Mouse (Mus musculus) bone marrow, adult 2 months (tissue): ENCODE results near the gene Ccdc141. TPM values are rescaled to one million over a fixed set of nuclear protein-coding genes. Genes with fewer than 3 reads are reported as not detected.

ENCODE experiments used
- H3K27ac ChIP-seq: fragments of 200-500 bp; 2 replicates; pipeline ENCODE4 v1.5.1; 2012; ENCODE audit warnings: low read depth, mild to moderate bottlenecking, control low read depth, inconsistent platforms, low read length; ENCODE audit not compliant: control insufficient read depth, poor library complexity, insufficient read depth
- H3K4me1 ChIP-seq: fragments of 200-500 bp; 2 replicates; pipeline ENCODE4 v1.6.1; 2011; ENCODE audit warnings: low read length; ENCODE audit not compliant: control insufficient read depth, insufficient read depth
- H3K4me3 ChIP-seq: fragments of 200-500 bp; replicated peaks from 2 replicates; pipeline ENCODE3; 2011; ENCODE audit warnings: mild to moderate bottlenecking, low read depth, low read length, control low read depth; ENCODE audit not compliant: control insufficient read depth
- CTCF ChIP-seq: fragments of 200-500 bp; IDR thresholded peaks from 2 replicates; pipeline ENCODE4 v1.5.1; 2011; ENCODE audit warnings: low read length, control low read depth; ENCODE audit not compliant: control insufficient read depth, insufficient read depth
- POLR2A ChIP-seq: fragments of 200-500 bp; IDR thresholded peaks from 2 replicates; pipeline ENCODE4 v1.6.1; 2011; ENCODE audit warnings: low read depth, mild to moderate bottlenecking, control low read depth, low read length, borderline replicate concordance; ENCODE audit not compliant: control insufficient read depth
- WGBS: fragments of 180-500 bp; shearing (Covaris S2); methylation state at CpG from one replicate; pipeline ENCODE4 v1.1.7; 2018; 5-methylcytosine and 5-hydroxymethylcytosine counted together
- polyA plus RNA-seq: library from polyadenylated mRNA; stranded (reverse); fragments of >200 nt; gene quantifications from 2 replicates; pipeline ENCODE4 v1.2.4, GENCODE M21; 2011; ENCODE audit warnings: low replicate concordance; ENCODE audit not compliant: missing spikeins, insufficient read depth, insufficient read length

Ccdc141 gene
- polyA plus RNA-seq, 1 experiment, result 3.7 TPM

GRCm38 (mm10) chr2:77109506-77110123, 60.8 kb downstream of the Ccdc141 start:
- Histone ChIP-seq H3K4me3 (no peak overlapping the region), H3K4me1 (no peaks in the 10 kb centered on the region), H3K27ac (no peak overlapping the region)
- no peak for TF ChIP-seq CTCF
- TF ChIP-seq POLR2A, result no peak
- WGBS, result 70% methylated on average over 8 of the region's 8 CpGs

GRCm38 (mm10) chr2:77108562-77108961, 61.9 kb downstream of the Ccdc141 start:
- no peak for TF ChIP-seq POLR2A
- no peak for TF ChIP-seq CTCF
- Histone ChIP-seq H3K4me3 (no peak overlapping the region), H3K4me1 (no peaks in the 10 kb centered on the region), H3K27ac (no peak overlapping the region)
- 47% methylated on average over 5 of the region's 5 CpGs for WGBS

GRCm38 (mm10) chr2:77106150-77106549, 64.3 kb downstream of the Ccdc141 start:
- TF ChIP-seq CTCF (no peak), POLR2A (no peak)
- no peaks in the 10 kb centered on the region for H3K4me1 ChIP-seq
- no peak overlapping the region for H3K27ac ChIP-seq
- WGBS, result 86% methylated on average over 3 of the region's 3 CpGs
- H3K4me3 ChIP-seq, result no peak overlapping the region

- no peaks in the 10 kb centered on the region for H3K4me1 ChIP-seq
- H3K4me3 ChIP-seq, result no peak overlapping the region
- TF ChIP-seq CTCF (no peak), POLR2A (no peak)
- 81% methylated on average over 8 of the region's 8 CpGs for WGBS
- no peak overlapping the region for H3K27ac ChIP-seq
Observed at GRCm38 (mm10) chr2:77105006-77105715, 65.3 kb downstream of the Ccdc141 start.

GRCm38 (mm10) chr2:77102516-77102915, 67.9 kb downstream of the Ccdc141 start:
- H3K27ac ChIP-seq, result no peak overlapping the region
- no peaks in the 10 kb centered on the region for H3K4me1 ChIP-seq
- no peak for TF ChIP-seq POLR2A
- no peak for TF ChIP-seq CTCF
- WGBS, result 88% methylated on average over 5 of the region's 5 CpGs
- H3K4me3 ChIP-seq, result no peak overlapping the region

- 72% methylated on average over 2 of the region's 2 CpGs for WGBS
- H3K4me3 ChIP-seq, result no peak overlapping the region
- H3K4me1 ChIP-seq, result no peaks in the 10 kb centered on the region
- TF ChIP-seq POLR2A, result no peak
- TF ChIP-seq CTCF, result no peak
- H3K27ac ChIP-seq, result no peak overlapping the region
Observed at GRCm38 (mm10) chr2:77099814-77100213, 70.6 kb downstream of the Ccdc141 start.

GRCm38 (mm10) chr2:77098769-77099168, 71.7 kb downstream of the Ccdc141 start:
- no peaks in the 10 kb centered on the region for H3K4me1 ChIP-seq
- 83% methylated on average over 3 of the region's 3 CpGs for WGBS
- TF ChIP-seq CTCF, result no peak
- H3K27ac ChIP-seq, result no peak overlapping the region
- no peak overlapping the region for H3K4me3 ChIP-seq

- no peak overlapping the region for H3K4me3 ChIP-seq
- 79% methylated on average over 4 of the region's 4 CpGs for WGBS
- H3K4me1 ChIP-seq, result no peaks in the 10 kb centered on the region
- TF ChIP-seq CTCF (no peak), POLR2A (no peak)
- no peak overlapping the region for H3K27ac ChIP-seq
Observed at GRCm38 (mm10) chr2:77091749-77092148, 78.7 kb downstream of the Ccdc141 start.

GRCm38 (mm10) chr2:77085313-77085712, 85.1 kb downstream of the Ccdc141 start:
- Histone ChIP-seq H3K4me1 (no peaks in the 10 kb centered on the region), H3K27ac (no peak overlapping the region), H3K4me3 (no peak overlapping the region)
- TF ChIP-seq POLR2A, result no peak
